Mouse (Mus musculus): ENCODE results near the gene Kiz. TPM values are rescaled to one million over a fixed set of nuclear protein-coding genes. Genes with fewer than 3 reads are reported as not detected.

The Kiz gene
- polyA plus RNA-seq (2017; shearing (Covaris generic)), result 10 to 100 TPM; 15.0 to 27.4 (median 22.9) TPM

GRCm38 (mm10) chr2:146855599-146856039 is at the start of gene Kiz:
Kiz (plus strand) TSS chr2:146855864.
- ATAC-seq, result peak; percentile 93

- no peak for ATAC-seq
Observed at GRCm38 (mm10) chr2:146809706-146810256, 45.9 kb upstream of the Kiz start.

- no peak for ATAC-seq
Observed at GRCm38 (mm10) chr2:146810695-146811094, 45.0 kb upstream of the Kiz start.

- no peak for ATAC-seq
Observed at GRCm38 (mm10) chr2:146814978-146815377, 40.7 kb upstream of the Kiz start.

- ATAC-seq, result no peak
Observed at GRCm38 (mm10) chr2:146819065-146819464, 36.6 kb upstream of the Kiz start.

GRCm38 (mm10) chr2:146823483-146823951 is 32.1 kb upstream of the Kiz start:
- no peak for ATAC-seq

GRCm38 (mm10) chr2:146824043-146824442 is 31.6 kb upstream of the Kiz start:
- no peak for ATAC-seq

GRCm38 (mm10) chr2:146828006-146828405 is 27.7 kb upstream of the Kiz start:
- no peak for ATAC-seq

GRCm38 (mm10) chr2:146833222-146834063 is 22.2 kb upstream of the Kiz start:
- no peak for ATAC-seq

GRCm38 (mm10) chr2:146834064-146834313 is 21.7 kb upstream of the Kiz start:
- ATAC-seq, result no peak

- ATAC-seq, result peak; percentile 39
Observed at GRCm38 (mm10) chr2:146834314-146835201, 21.1 kb upstream of the Kiz start.

- ATAC-seq, result no peak
Observed at GRCm38 (mm10) chr2:146835241-146835990, 20.2 kb upstream of the Kiz start.

- no peak for ATAC-seq
Observed at GRCm38 (mm10) chr2:146836246-146836645, 19.4 kb upstream of the Kiz start.

GRCm38 (mm10) chr2:146836871-146837550 is 18.7 kb upstream of the Kiz start:
- no peak for ATAC-seq

- no peak for ATAC-seq
Observed at GRCm38 (mm10) chr2:146837653-146838052, 18.0 kb upstream of the Kiz start.

- ATAC-seq, result no peak
Observed at GRCm38 (mm10) chr2:146838596-146839302, 16.9 kb upstream of the Kiz start.

GRCm38 (mm10) chr2:146839303-146840030 is 16.2 kb upstream of the Kiz start:
- no peak for ATAC-seq

GRCm38 (mm10) chr2:146847863-146848262 is 7.8 kb upstream of the Kiz start:
- no peak for ATAC-seq

- peak; percentile 81 for ATAC-seq
Observed at GRCm38 (mm10) chr2:146856120-146856519, 456 bp downstream of the Kiz start.

GRCm38 (mm10) chr2:146856853-146857252 is 1.2 kb downstream of the Kiz start:
- no peak for ATAC-seq
